Mouse (Mus musculus) heart, postnatal 36 days (tissue): Measurements from ENCODE around the gene Eif4e3. TPM values are rescaled to one million over a fixed set of nuclear protein-coding genes. Genes with fewer than 3 reads are reported as not detected.

Source experiments
- DNase-seq, 2 experiments: peaks; one replicate each; pipeline ENCODE4 v3.0.0; 2021 to 2022
- intact Hi-C: fragments of 180-260 bp; cut with DNase I; formaldehyde crosslinking; loops from one replicate; pipeline ENCODE4 v1.15.1; 2025
- total RNA-seq, 2 experiments: library from RNA; stranded (reverse); gene quantifications; 2 replicates each; pipeline ENCODE4 v1.2.3; 2021

Gene Eif4e3
- total RNA-seq, 2 experiments from 2014 or later, result 41.2 to 43.2 TPM

GRCm38 (mm10) chr6:99599229-99599628, 67.3 kb downstream of the Eif4e3 start:
- intact Hi-C loops, result loop anchor here (10.0 kb wide), 1 partner anchor 1324 kb away; no protein-coding TSS in a partner anchor
- DNase-seq, result no peak

GRCm38 (mm10) chr6:99577040-99577439, 89.5 kb downstream of the Eif4e3 start:
- no peak for DNase-seq
- intact Hi-C loops, result no loop called here

DNA sequence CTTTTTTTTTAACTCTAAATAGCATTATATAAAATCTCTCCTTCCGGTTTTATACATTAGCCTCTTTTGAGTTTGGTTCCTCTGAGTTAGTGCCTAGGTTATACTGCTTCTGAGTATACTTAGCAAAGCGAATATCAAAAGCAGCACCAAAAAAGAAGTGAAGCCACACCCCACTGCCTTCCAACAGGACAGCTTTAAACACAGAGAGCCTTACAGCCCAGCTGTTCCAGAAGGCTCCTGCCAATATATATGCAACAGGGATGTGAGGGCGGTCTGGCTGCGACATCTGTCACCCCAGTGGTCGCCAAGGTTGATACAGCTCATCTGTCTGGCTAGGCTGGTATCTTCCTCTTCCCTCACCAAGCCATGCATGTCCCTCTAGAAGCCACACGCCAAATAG, 90.9 kb downstream of the Eif4e3 start:
- DNase-seq, result no peak
- intact Hi-C loops, result no loop called here

Other genes with a start within 250 kb of the Eif4e3 start
- gene Foxp1, start 144.1 kb downstream of the Eif4e3 start, total RNA-seq, result 10 to 100 TPM; 31.9 to 39.3 TPM
- 1 to 10 TPM; 2.4 to 2.5 TPM for gene Gm20696, start within 50 bp of the Eif4e3 start, total RNA-seq
- gene Gpr27, start 25.9 kb upstream of the Eif4e3 start, total RNA-seq, result 1 to 10 TPM; 3.9 to 6.6 TPM
- not detected for gene Prok2, start 59.6 kb upstream of the Eif4e3 start, total RNA-seq